Mouse (Mus musculus) gastrocnemius, adult 2 months (tissue): Measurements from ENCODE around the gene Tbxa2r. TPM values are rescaled to one million over a fixed set of nuclear protein-coding genes. Genes with fewer than 3 reads are reported as not detected.
A peak's percentile ranks its signal among the peaks of the same experiment; 100 is the strongest.

ENCODE experiments used
- DNase-seq: peaks from one replicate; pipeline ENCODE4 v3.0.0; 2022
- H3K27ac ChIP-seq: fragments of 200-600 bp; 2 replicates; pipeline ENCODE4 v1.8.1; 2022; ENCODE audit warnings: mild to moderate bottlenecking
- H3K4me3 ChIP-seq: fragments of 200-600 bp; 2 replicates; pipeline ENCODE4 v1.8.1; 2022; ENCODE audit warnings: mild to moderate bottlenecking, moderate library complexity
- CTCF ChIP-seq: fragments of 200-600 bp; IDR thresholded peaks from 2 replicates; pipeline ENCODE4 v1.8.1; 2022; ENCODE audit warnings: antibody characterized with exemption, mild to moderate bottlenecking, moderate library complexity
- intact Hi-C: fragments of 180-260 bp; cut with DNase I; formaldehyde crosslinking; loops from one replicate; pipeline ENCODE4 v1.15.1; 2025
- total RNA-seq, 2 experiments: library from RNA; stranded (reverse); gene quantifications; 2 replicates each; pipeline ENCODE4 v1.2.3; 2021

Tbxa2r gene
- total RNA-seq, 2 experiments from 2014 or later, result 0.43 to 0.75 TPM

DNA sequence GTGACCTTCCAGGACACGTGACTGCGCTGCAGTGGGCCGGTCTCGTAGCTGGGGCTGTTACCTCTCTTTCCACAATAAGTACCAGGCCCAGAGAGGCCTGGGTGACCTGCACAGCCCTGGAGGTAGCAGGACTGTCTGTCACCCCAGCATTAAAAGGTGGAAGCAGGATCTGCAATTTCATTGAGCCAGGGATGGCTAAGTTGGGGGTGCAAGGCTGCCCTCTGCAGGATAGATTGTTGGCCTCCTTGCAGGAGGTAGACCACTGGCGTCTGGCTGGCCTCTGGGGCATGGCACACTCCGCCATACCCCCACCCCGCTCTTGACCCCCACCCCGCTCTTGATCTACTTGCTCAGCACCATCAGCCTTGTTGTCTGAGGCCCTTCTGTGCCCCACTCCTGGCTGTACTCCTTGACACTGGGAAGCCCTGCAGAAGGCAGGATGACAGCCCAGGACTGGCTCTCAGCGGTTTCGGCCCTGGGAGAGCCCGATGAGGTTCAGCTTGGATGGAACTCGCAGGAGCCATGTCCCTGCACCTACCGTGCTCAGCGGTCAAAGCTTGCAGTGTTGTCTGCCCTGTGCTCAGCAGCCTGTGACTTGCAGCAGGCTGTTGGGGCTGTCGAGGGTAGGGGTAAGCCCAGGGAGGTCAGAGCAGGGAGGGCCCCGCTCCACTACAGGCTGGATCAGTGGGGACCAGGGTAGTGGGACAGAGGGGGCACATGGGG lies 12.0 kb upstream of the Tbxa2r start:
- no peak for DNase-seq
- no peak overlapping the region for H3K27ac ChIP-seq
- intact Hi-C loops, result no loop called here
- H3K4me3 ChIP-seq, result no peak overlapping the region; the same call in 1 of the 2 replicates
- TF ChIP-seq CTCF, result peak; percentile 51

DNA sequence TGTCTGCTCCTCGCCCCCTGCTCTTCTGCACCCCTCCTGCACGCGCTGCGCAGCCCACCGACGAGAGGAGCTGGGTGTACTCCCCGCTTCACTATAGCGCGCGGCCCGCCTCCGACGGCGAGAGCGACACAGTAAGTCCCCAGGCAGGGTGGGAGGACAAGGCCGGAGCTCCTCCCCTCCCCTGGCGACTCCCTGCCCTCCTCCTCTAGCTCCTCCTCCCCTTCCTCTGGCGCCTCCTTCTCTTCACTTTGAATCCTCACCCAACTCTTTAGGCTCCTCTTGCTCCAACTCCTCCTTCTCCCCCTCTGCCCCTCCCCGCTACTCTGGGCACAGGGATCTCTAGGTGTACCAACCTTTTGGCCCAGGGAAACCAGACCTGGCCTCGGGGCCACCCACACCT lies 11.3 kb upstream of the Tbxa2r start:
- intact Hi-C loops, result no loop called here
- no peak for DNase-seq
- H3K4me3 ChIP-seq, result peak overlapping the region; percentile 33
- TF ChIP-seq CTCF, result no peak
- H3K27ac ChIP-seq, result peak overlapping the region; percentile 24; the same call in 1 of the 2 replicates

GRCm38 (mm10) chr10:81318589-81319329 lies 9.8 kb upstream of the Tbxa2r start:
- intact Hi-C loops, result loop anchor here (2.0 kb wide), 1 partner anchor 26 kb away; the partner anchor contains the start of gene Pip5k1c
- peak; percentile 78 for DNase-seq
- no peak for TF ChIP-seq CTCF
- Histone ChIP-seq H3K27ac (peak overlapping the region; percentile 98), H3K4me3 (peak overlapping the region; percentile 98)

DNA sequence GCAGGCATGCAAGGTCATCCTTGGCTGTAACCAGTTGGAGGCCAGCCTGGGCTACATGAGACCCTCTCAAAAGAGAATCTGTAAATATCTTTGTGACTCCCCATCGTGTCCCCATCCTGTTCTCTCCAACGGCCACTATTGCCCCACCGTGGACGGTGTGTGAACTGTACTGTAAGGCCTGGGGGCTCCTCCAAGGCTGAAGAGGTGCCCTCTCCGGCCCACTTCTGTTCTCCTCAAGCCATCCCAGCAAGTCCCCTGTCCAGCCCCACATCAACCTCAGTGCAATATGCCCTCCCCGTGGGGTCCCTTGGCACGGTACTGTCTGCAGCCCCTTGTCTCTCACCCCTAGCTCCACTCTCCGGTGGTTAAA lies 9.2 kb upstream of the Tbxa2r start:
- H3K27ac ChIP-seq, result peak overlapping the region; percentile 98
- TF ChIP-seq CTCF, result peak; percentile 34; the same call in 1 of the 2 replicates
- peak overlapping the region; percentile 98 for H3K4me3 ChIP-seq
- intact Hi-C loops, result loop anchor here (2.0 kb wide), 1 partner anchor 27 kb away; the partner anchor contains the start of gene Pip5k1c
- no peak for DNase-seq

- Histone ChIP-seq H3K4me3 (peak overlapping the region; percentile 98), H3K27ac (peak overlapping the region; percentile 98)
- no peak for DNase-seq
- no peak for TF ChIP-seq CTCF
- intact Hi-C loops, result loop anchor here (2.0 kb wide), 1 partner anchor 27 kb away; the partner anchor contains the start of gene Pip5k1c
These were observed 8.6 kb upstream of the Tbxa2r start for GRCm38 (mm10) chr10:81319741-81320549.

DNA sequence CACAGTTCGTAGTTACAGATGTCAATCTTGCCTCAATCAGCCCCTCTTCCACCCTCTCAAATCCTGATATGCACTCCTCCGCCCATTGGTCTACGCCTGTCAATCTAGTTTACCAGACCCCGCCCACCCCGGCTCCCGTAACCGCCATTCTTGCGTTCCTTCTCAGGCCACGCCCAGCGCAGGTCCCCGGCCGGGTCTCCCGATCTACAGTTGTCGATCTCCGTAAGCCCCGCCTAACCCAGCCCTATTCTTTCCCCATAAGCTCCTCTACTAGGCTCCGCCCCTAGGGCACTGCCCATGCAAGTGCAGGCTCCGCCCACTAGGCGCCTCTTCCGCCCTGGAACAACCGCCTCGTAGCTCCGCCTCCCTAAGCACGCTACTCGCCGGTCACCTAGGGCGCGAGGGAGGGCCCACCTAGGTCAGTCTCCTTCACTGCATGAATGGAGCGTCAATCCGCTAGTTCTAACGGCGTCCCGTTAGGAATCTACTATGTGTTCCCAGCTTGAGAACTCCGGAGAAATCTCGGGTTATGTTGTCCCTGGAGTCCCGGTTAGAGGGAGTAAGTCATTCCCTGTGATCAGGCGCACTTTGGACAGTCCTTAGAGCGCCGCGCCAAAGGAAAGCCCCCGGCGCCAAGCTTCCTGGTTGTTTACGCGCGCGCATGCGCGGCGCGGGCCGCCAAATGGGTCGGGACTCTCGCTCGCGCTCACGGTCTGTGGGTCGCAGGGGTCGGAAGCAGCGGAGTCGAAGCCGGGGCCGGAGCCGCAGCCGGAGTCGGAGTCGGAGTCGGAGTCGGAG lies 7.8 kb upstream of the Tbxa2r start, which contains the start of gene Cactin:
Gene Cactin (plus strand): TSS at position 554 of the 798 bp plus-strand sequence.
- peak within 1 kb of the TSS; percentile 98 for H3K4me3 ChIP-seq
- intact Hi-C loops, result no loop called here
- peak; percentile 16; the same call in 1 of the 2 replicates for TF ChIP-seq CTCF
- peak within 1 kb of the TSS; percentile 98 for H3K27ac ChIP-seq
- peak; percentile 100 for DNase-seq

GRCm38 (mm10) chr10:81321436-81321835 lies 7.1 kb upstream of the Tbxa2r start:
- DNase-seq, result no peak
- no peak for TF ChIP-seq CTCF
- Histone ChIP-seq H3K4me3 (peak overlapping the region; percentile 98), H3K27ac (peak overlapping the region; percentile 98)
- intact Hi-C loops, result no loop called here

GRCm38 (mm10) chr10:81322444-81322843 lies 6.1 kb upstream of the Tbxa2r start:
- H3K4me3 ChIP-seq, result peak overlapping the region; percentile 98
- H3K27ac ChIP-seq, result no peak overlapping the region
- intact Hi-C loops, result loop anchor here (2.0 kb wide), 1 partner anchor 26 kb away; no protein-coding TSS in a partner anchor
- no peak for TF ChIP-seq CTCF
- no peak for DNase-seq

- DNase-seq, result no peak
- no peak for TF ChIP-seq CTCF
- intact Hi-C loops, result loop anchor here (2.0 kb wide), 1 partner anchor 26 kb away; no protein-coding TSS in a partner anchor
- no peak overlapping the region for H3K27ac ChIP-seq
- H3K4me3 ChIP-seq, result no peak overlapping the region
These were observed 5.3 kb upstream of the Tbxa2r start for GRCm38 (mm10) chr10:81323141-81323775.

GRCm38 (mm10) chr10:81323791-81324530 lies 4.6 kb upstream of the Tbxa2r start:
- no peak for TF ChIP-seq CTCF
- DNase-seq, result no peak
- intact Hi-C loops, result loop anchor here (2.0 kb wide), 2 partner anchors 19 to 25 kb away; partner anchors contain the start of gene Gipc3
- no peak overlapping the region for H3K27ac ChIP-seq
- H3K4me3 ChIP-seq, result no peak overlapping the region

GRCm38 (mm10) chr10:81325176-81325575 lies 3.4 kb upstream of the Tbxa2r start:
- intact Hi-C loops, result loop anchor here (2.0 kb wide), 1 partner anchor 18 kb away; the partner anchor contains the start of gene Gipc3

More at GRCm38 (mm10) chr10:81325176-81325575, 3.4 kb upstream of the Tbxa2r start:
- TF ChIP-seq CTCF, result no peak
- Histone ChIP-seq H3K27ac (no peak overlapping the region), H3K4me3 (no peak overlapping the region)
- DNase-seq, result no peak
